Mouse (Mus musculus) right cerebral cortex, postnatal 4 days (tissue): ENCODE measurements around the gene AI467606.

Experiments
- DNase-seq: peaks from one replicate; pipeline ENCODE4 v3.0.0-alpha.2; 2022

Gene AI467606

GRCm38 (mm10) chr7:127129638-127130037, 38.5 kb downstream of the AI467606 start:
- no peak for DNase-seq

GRCm38 (mm10) chr7:127133125-127133524, 42.0 kb downstream of the AI467606 start:
- DNase-seq, result no peak

DNA sequence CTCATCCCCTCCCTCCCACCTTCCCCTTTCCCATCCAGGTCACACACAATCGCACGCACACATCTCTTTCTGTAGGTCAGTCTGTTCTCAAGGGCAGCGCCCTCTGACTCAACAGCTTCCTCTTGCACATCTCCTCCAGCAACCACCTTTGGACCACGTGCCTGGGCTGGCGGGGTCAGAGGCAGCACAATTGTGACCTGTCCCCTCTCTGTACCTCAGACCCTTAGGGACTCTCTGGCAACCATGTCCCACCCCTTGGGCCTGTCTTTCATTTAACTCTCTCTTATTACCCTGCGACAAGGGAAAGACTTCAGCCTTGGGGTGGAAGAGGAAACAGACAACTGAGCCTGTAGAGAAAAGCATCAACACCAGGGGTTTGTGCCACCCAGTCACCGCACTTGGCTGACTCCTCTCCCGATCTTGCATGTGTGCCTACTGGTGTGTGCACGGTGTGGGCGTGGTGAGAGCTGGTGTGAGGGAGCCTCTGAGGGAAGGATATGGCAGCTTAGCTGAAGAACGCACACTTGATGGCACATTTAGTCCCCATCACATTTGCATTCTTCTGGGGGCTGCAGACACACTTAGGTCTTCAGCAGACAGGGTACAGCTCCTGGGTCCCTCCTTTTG, 43.8 kb downstream of the AI467606 start:
- no peak for DNase-seq

DNA sequence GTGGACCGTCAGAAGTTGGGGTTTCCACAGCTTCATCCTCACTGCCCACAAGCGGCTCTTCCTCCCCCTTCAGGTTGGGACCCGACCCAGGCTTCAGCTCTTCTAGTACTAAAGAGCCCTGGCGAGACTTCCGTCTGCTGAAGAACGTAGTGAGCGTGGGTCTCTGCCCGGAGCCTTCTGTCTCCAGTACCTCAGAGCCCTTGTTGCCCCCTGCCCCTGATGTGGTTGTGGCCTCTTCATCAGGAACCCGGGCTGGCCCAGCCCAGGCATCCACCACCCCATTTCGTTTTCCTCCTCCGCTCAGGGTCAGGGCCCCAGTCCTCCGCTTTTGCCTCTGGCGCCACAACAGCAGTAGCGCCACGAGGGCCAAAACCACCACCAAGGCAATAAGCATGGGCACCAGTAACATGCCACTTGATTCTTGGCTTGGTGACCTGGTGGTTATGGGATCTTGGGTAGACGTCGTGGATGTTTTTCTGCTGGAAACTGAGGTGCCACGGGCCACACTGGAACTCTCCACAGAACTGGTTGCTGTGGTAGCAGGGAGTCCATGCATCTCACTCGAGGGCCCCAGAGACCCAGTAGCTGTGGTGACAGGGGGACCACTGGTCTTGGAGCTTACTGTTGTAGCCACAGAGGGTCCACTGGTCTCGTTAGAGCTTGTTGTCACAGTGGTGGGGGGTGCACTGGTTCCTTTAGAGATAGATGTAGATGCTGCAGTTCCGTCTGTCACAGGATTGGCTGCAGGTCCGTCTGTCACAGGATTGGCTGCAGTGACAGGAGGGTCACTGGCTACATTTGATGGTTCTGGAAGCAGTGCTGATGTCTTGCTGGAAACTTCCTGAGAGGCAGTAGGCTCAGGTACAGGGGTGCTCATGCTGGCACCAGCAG, 45.3 kb downstream of the AI467606 start:
- no peak for DNase-seq

DNA sequence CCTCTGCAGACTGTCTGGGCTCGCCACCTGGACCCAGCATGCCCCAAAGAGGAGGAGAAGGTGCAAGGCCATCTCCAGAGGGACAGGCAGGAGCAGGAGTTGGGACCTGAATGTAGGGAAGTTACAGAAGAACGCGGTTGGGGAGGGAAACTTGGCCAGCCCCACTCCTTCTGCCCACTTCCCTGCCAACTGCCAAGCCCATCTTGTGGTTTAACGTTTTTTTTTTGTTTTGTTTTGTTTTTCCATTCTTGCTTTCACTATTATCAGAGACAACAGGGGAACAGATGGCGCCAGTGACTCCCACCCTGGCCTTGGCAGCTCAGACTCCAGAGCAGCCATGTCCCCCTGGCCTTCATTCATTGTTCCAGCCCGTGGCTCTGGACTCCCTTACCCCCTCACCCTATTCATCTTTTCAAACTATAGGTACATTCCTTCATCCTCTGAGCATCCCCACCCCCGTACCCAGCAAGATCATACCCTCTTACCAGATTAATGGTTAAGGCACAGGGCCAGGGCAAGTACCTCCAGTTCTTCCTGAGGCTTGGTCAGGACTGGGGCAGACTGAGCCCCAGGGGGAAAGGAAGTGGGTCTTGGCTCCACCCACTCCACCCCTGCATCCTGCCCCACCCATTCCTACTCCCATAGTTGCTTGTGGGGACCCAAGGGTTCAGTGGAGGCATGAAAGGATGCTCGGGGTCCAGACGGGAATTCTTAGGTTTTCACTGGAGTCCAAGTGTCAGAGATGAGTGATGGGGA, 46.3 kb downstream of the AI467606 start, which contains the start of gene Spn:
Spn (minus strand) TSS at position 562 of the 756 bp plus-strand sequence.
- DNase-seq, result no peak

GRCm38 (mm10) chr7:127139100-127139499, 47.9 kb downstream of the AI467606 start:
- DNase-seq, result no peak

DNA sequence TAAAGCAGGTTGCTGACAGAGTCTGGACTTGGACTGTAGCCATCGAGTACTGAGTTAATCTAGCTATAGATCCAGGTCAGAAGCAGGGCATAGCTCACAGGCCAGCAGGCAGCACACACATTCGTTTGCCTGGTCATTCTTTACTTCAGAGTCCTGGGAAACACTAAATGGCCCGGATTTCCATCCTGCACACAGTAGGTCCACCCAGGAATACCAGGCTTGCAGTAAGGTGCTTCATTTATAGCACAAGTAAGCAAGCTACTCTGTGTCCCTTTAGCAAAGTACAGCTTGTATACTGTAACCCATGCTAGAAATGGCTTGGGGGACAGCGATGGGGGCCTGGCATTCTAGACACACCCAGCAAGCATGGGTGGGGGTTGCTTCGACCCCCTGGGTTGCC, 48.4 kb downstream of the AI467606 start:
- DNase-seq, result no peak

DNA sequence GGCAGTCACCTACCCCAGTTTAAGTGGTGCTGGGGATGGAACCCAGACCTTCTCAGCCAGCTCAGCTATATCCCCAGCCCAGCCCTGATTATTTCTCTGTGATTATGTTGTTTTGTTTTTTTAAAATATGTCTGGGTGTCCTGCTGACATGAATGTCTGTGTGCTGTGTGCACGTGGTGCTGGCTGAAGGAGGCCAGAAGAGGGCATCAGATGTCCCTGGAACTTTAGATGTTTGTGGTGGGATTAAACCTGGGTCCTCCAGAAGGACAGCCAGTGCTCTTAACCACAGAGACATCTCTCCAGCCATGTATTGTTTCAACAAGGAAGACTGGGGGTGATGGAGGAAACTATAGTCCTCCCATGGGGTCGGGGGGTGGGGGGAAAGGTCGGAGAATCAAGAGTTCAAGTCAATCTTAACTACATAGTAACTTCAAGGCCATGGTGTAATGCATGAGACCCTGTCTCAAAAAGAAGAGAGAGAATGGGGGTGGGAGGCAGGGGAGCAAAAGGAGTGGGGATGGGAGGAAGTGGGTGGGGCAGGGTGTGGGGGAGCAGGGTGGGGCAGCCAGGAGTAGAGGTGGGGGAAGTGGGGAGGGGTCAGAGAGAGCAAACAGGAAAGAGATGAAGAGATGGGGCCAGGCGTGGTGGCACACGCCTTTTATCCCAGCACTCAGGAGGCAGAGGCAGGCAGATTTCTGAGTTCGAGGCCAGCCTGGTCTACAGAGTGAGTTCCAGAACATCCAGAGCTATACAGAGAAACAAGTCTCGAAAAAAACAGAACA, 49.7 kb downstream of the AI467606 start:
- DNase-seq, result no peak

DNA sequence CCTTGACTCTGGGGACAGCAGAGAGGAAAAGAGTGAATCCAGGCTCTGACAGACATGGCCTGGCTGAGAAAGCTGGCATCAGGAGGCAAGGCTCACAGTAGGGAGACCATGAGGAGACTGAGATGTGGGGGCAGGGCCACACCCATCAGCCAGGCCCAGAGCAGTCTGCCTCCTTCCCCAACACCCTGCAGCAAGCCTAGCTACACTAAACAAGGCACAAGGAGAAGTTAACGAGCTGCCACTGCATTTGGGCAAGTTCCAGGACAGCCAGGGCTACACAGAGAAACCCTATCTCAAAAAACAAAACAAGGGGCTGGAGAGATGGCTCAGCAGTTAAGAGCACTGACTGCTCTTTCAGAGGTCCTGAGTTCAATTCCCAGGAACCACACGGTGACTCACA, 51.1 kb downstream of the AI467606 start:
- no peak for DNase-seq

DNA sequence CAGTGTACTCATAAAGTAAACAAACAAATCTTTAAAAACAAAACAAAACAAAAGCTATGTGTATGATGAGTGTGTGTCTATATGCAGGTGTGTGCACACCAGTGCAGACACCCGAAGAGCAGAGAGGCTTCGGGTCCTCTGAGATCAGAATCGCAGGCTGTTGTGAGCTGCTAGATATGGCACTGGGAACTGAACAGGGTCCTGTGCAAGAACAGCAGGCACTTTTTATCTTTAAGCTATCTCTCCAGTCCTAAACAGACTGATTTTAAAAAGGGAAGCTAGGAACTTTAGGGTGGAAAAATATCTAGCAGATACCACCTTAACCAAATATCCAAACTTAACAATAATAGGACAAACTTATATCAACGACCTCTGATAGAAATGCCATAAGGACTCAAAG, 51.5 kb downstream of the AI467606 start:
- DNase-seq, result no peak
